11 mouse cellular contexts compared by ENCODE assay signal in the genomic region with DNA sequence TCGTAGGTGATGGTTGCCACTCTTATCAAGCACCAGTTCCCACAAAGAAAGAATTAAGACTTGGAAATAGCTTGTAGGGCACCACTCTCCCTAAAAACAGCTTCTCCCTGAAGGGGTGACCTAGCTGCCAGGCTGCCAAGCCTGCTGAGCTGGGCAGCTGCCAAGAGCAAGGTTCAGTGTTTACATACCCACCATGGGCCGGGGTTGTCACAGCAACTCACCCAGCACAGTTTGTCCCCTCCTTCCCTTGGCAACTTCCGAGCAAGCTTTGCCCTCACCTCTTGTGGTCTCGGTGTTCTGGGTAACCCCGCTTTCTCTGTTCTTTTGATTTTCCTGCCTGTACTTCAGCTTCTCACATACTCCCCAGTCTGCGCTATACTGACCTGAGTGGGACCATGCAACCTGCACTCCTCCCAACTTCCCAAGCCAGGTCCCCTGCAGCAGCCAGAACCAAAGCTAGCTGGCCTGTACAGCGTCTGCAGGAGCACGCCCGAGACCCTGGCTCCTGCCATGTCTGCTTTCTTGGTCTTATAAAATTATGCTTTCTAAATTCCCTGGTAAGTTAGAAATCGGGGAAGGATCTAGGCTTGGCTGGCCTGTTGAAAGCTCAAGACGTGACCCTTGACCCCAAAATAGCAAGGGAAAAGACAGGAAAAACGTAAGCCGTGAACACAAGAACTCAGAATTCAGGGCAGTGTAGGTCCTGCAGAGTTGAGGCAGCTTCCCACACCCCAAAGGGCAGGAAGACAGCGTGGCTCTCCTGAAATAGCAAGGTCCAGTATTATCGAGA. TPM values are rescaled to one million over a fixed set of nuclear protein-coding genes. Genes with fewer than 3 reads are reported as not detected.
DNase-seq lines count a peak whose midpoint lies in the region; ATAC-seq lines count a peak whose summit lies in the region.
"Had no signal": no experiment of that assay in that cellular context is flagged by ENCODE, and none has a peak within 500 bp of the region (broad histone marks: within the 10 kb centered on the region; RNA-seq: fewer than 3 reads in every experiment).

No protein-coding gene starts in this region.

- no peak overlapping the region for H3K9ac ChIP-seq in forebrain, embryonic 13.5 days
- H3K9ac ChIP-seq in midbrain, embryonic 16.5 days (ENCODE audit: low read depth, low read length): no peak overlapping the region
- H3K9ac ChIP-seq: embryonic facial prominence, embryonic 13.5 days; midbrain, embryonic 12.5 days had no signal

- no peak overlapping the region for H3K4me2 ChIP-seq in forebrain, embryonic 13.5 days
- no peak overlapping the region for H3K4me2 ChIP-seq in midbrain, embryonic 16.5 days (ENCODE audit: low read length)
- H3K4me2 ChIP-seq: embryonic facial prominence, embryonic 13.5 days; midbrain, embryonic 12.5 days had no signal

- H3K27me3 ChIP-seq in forebrain, embryonic 13.5 days: no peaks in the 10 kb centered on the region
- no peaks in the 10 kb centered on the region for H3K27me3 ChIP-seq in forebrain, embryonic 10.5 days (ENCODE audit: poor library complexity, severe bottlenecking)
- H3K27me3 ChIP-seq in midbrain, embryonic 16.5 days (ENCODE audit: control insufficient read depth, insufficient read depth, low read depth, low read length): no peaks in the 10 kb centered on the region
- H3K27me3 ChIP-seq: CH12.LX; embryonic facial prominence, embryonic 13.5 days; midbrain, embryonic 12.5 days had no signal

- no peaks in the 10 kb centered on the region for H3K9me3 ChIP-seq in forebrain, embryonic 13.5 days (replicated peaks)
- H3K9me3 ChIP-seq in forebrain, embryonic 10.5 days: no peaks in the 10 kb centered on the region
- no peaks in the 10 kb centered on the region for H3K9me3 ChIP-seq in midbrain, embryonic 16.5 days (replicated peaks; ENCODE audit: control insufficient read depth, low read length, poor library complexity, severe bottlenecking)
- H3K9me3 ChIP-seq: embryonic facial prominence, embryonic 13.5 days; midbrain, embryonic 12.5 days had no signal

- 81% methylated on average over 15 of the region's 15 CpGs for WGBS in forebrain, embryonic 13.5 days
- 89% methylated on average over 15 of the region's 15 CpGs for WGBS in forebrain, embryonic 10.5 days
- 69% methylated on average over 15 of the region's 15 CpGs for WGBS in midbrain, embryonic 16.5 days

- peaks cover 9% of the 10 kb centered on the region for H3K4me1 ChIP-seq in forebrain, embryonic 13.5 days
- H3K4me1 ChIP-seq in forebrain, embryonic 10.5 days: peaks cover 9% of the 10 kb centered on the region
- no peaks in the 10 kb centered on the region for H3K4me1 ChIP-seq in midbrain, embryonic 16.5 days (ENCODE audit: control insufficient read depth, insufficient read depth, low read length)
- H3K4me1 ChIP-seq: midbrain, embryonic 12.5 days had no signal

- H3K36me3 ChIP-seq in forebrain, embryonic 13.5 days (ENCODE audit: poor library complexity, severe bottlenecking): peaks cover 7% of the 10 kb centered on the region; the same call in 1 of the 2 replicates
- H3K36me3 ChIP-seq in forebrain, embryonic 10.5 days (replicated peaks): peaks cover 10% of the 10 kb centered on the region
- H3K36me3 ChIP-seq in midbrain, embryonic 16.5 days (ENCODE audit: control insufficient read depth, insufficient read depth, low read length): 0 out of 2 replicates have a peak, but pooled peaks cover 3% of the 10 kb centered on the region

- no peak for DNase-seq in forebrain, embryonic 10.5 days (ENCODE audit: extremely low spot score, low spot score)
- peak; percentile 79 for DNase-seq in 416B (ENCODE audit: low read depth)
- DNase-seq in cerebellum, adult 9-10 months: peak; percentile 72
- peak; percentile 89 for DNase-seq in heart, postnatal 4 days
- peak; percentile 56 to 86 for DNase-seq in layer of hippocampus, postnatal 14 days (ENCODE audit: low spot score in 2 of 2)
- DNase-seq in thymus, postnatal 36 days: peak; percentile 57 to 70

- ATAC-seq in forebrain, embryonic 13.5 days: peak; percentile 68
- ATAC-seq in midbrain, embryonic 16.5 days: peak; percentile 76

- peak overlapping the region; percentile 48; the same call in 1 of the 2 replicates for H3K27ac ChIP-seq in forebrain, embryonic 13.5 days
- H3K27ac ChIP-seq in forebrain, embryonic 10.5 days: no peak overlapping the region
- H3K27ac ChIP-seq in midbrain, embryonic 16.5 days (ENCODE audit: low read length): 0 out of 2 replicates have a peak overlapping the region, but pooled peaks have one; percentile 1
- H3K27ac ChIP-seq: embryonic facial prominence, embryonic 13.5 days; midbrain, embryonic 12.5 days had no signal

- H3K4me3 ChIP-seq in forebrain, embryonic 13.5 days: no peak overlapping the region
- no peak overlapping the region for H3K4me3 ChIP-seq in forebrain, embryonic 10.5 days
- no peak overlapping the region for H3K4me3 ChIP-seq in midbrain, embryonic 16.5 days (ENCODE audit: low read depth, low read length)
- H3K4me3 ChIP-seq: embryonic facial prominence, embryonic 13.5 days; midbrain, embryonic 12.5 days had no signal

RNA-seq across cellular contexts. Expression of gene Emg1, which starts 17.6 kb away (rescaled TPM):
- 194 and 209 TPM in 2 replicates for polyA plus RNA-seq in forebrain, embryonic 13.5 days (2015; fragmentation: Nextera tagmentation; extraction: Ambion mirVana)
- polyA plus RNA-seq in forebrain, embryonic 10.5 days (2016; fragmentation: Nextera tagmentation; extraction: Ambion mirVana): 255 and 270 TPM in 2 replicates
- total RNA-seq in heart, postnatal 4 days (2021): 10 to 100 TPM; 72.9 to 73.6 TPM
- total RNA-seq in layer of hippocampus, postnatal 14 days (2021): 10 to 100 TPM; 50.7 to 51.1 TPM
- 95.3 and 101 TPM in 2 replicates for polyA plus RNA-seq in midbrain, embryonic 16.5 days (2015; fragmentation: Nextera tagmentation; extraction: Ambion mirVana)

RNA-seq across cellular contexts. Expression of gene Phb2, which starts 17.8 kb away (rescaled TPM):
- 289 and 292 TPM in 2 replicates for polyA plus RNA-seq in forebrain, embryonic 13.5 days (2015; fragmentation: Nextera tagmentation; extraction: Ambion mirVana)
- 490 and 492 TPM in 2 replicates for polyA plus RNA-seq in forebrain, embryonic 10.5 days (2016; fragmentation: Nextera tagmentation; extraction: Ambion mirVana)
- total RNA-seq in heart, postnatal 4 days (2021): 100 to 1,000 TPM; 398 to 399 TPM
- total RNA-seq in layer of hippocampus, postnatal 14 days (2021): 100 to 1,000 TPM; 138 to 141 TPM
- 240 and 245 TPM in 2 replicates for polyA plus RNA-seq in midbrain, embryonic 16.5 days (2015; fragmentation: Nextera tagmentation; extraction: Ambion mirVana)

RNA-seq across cellular contexts. Expression of gene Lpcat3, which starts 31.5 kb away (rescaled TPM):
- polyA plus RNA-seq in forebrain, embryonic 13.5 days (2015; fragmentation: Nextera tagmentation; extraction: Ambion mirVana): 34.8 and 36.6 TPM in 2 replicates
- polyA plus RNA-seq in forebrain, embryonic 10.5 days (2016; fragmentation: Nextera tagmentation; extraction: Ambion mirVana): 38.8 and 44.1 TPM in 2 replicates
- 10 to 100 TPM; 53.5 to 55.8 TPM for total RNA-seq in heart, postnatal 4 days (2021)
- 10 to 100 TPM; 42.3 to 45.3 TPM for total RNA-seq in layer of hippocampus, postnatal 14 days (2021)
- 40.5 and 43.8 TPM in 2 replicates for polyA plus RNA-seq in midbrain, embryonic 16.5 days (2015; fragmentation: Nextera tagmentation; extraction: Ambion mirVana)

RNA-seq across cellular contexts. Expression of gene Ptpn6, which starts 44.2 kb away (rescaled TPM):
- polyA plus RNA-seq in forebrain, embryonic 13.5 days (2015; fragmentation: Nextera tagmentation; extraction: Ambion mirVana): 2.5 and 3.8 TPM in 2 replicates
- polyA plus RNA-seq in forebrain, embryonic 10.5 days (2016; fragmentation: Nextera tagmentation; extraction: Ambion mirVana): 4.8 and 5.2 TPM in 2 replicates
- total RNA-seq in heart, postnatal 4 days (2021): 1 to 10 TPM; 5.3 to 5.4 TPM
- 1 to 10 TPM; 3.8 to 5.7 TPM for total RNA-seq in layer of hippocampus, postnatal 14 days (2021)
- polyA plus RNA-seq in midbrain, embryonic 16.5 days (2015; fragmentation: Nextera tagmentation; extraction: Ambion mirVana): 2.4 and 4.0 TPM in 2 replicates

RNA-seq across cellular contexts. Expression of gene Grcc10, which starts 46.8 kb away (rescaled TPM):
- polyA plus RNA-seq in forebrain, embryonic 13.5 days (2015; fragmentation: Nextera tagmentation; extraction: Ambion mirVana): 675 and 699 TPM in 2 replicates
- polyA plus RNA-seq in forebrain, embryonic 10.5 days (2016; fragmentation: Nextera tagmentation; extraction: Ambion mirVana): 397 and 415 TPM in 2 replicates
- 100 to 1,000 TPM; 259 to 300 TPM for total RNA-seq in heart, postnatal 4 days (2021)
- total RNA-seq in layer of hippocampus, postnatal 14 days (2021): 100 to 1,000 TPM; 297 to 325 TPM
- 665 and 679 TPM in 2 replicates for polyA plus RNA-seq in midbrain, embryonic 16.5 days (2015; fragmentation: Nextera tagmentation; extraction: Ambion mirVana)
